Mouse (Mus musculus): ENCODE data around the gene Agr2. TPM values are rescaled to one million over a fixed set of nuclear protein-coding genes. Genes with fewer than 3 reads are reported as not detected.

Gene Agr2
- polyA plus RNA-seq, 1 experiment from 2014 or later = 6.9 TPM

- no peak overlapping the region for H3K4me2 ChIP-seq (ENCODE audit: low read depth, low read length)
- no peak overlapping the region for H3K27ac ChIP-seq (ENCODE audit: low read length)
- no peaks in the 10 kb centered on the region for H3K27me3 ChIP-seq (ENCODE audit: control insufficient read depth, insufficient read depth, low read depth, low read length)
- peaks cover 5% of the 10 kb centered on the region; the same call in 1 of the 2 replicates for H3K36me3 ChIP-seq (ENCODE audit: control insufficient read depth, insufficient read depth, low read length)
- H3K4me1 ChIP-seq (replicated peaks; ENCODE audit: control insufficient read depth, insufficient read depth, low read length) = no peaks in the 10 kb centered on the region
- no peaks in the 10 kb centered on the region for H3K9me3 ChIP-seq (ENCODE audit: control insufficient read depth, low read length)
- 64% methylated on average over 2 of the region's 2 CpGs for WGBS
- no peak overlapping the region for H3K4me3 ChIP-seq (ENCODE audit: low read length)
- ATAC-seq (ENCODE audit: low read depth) = no peak
- H3K9ac ChIP-seq (ENCODE audit: low read length) = no peak overlapping the region
Observed at GRCm38 (mm10) chr12:36017791-36018190, 25.1 kb downstream of the Agr2 start.

DNA sequence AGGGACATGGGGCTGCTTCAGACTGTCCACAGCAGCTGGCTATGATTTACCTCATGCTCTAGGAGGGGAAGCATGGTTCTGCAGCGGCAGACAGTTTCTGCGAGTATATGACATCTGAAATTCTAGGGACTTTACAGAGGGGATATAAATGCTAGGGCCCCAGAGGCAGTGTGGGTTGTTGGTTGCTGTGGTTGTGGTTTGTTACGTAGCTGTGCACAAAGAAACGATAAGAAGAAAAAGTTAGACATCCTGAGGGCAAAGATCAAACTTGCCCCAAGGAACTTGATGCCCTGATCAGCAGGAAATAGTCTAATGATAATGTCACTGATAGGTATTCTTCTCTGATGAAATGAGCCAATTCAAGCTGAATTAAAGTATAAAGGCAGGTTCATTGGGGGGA lies 26.9 kb downstream of the Agr2 start:
- no peaks in the 10 kb centered on the region for H3K27me3 ChIP-seq (ENCODE audit: control insufficient read depth, insufficient read depth, low read depth, low read length)
- no peaks in the 10 kb centered on the region for H3K9me3 ChIP-seq (ENCODE audit: control insufficient read depth, low read length)
- no peak overlapping the region for H3K4me2 ChIP-seq (ENCODE audit: low read depth, low read length)
- H3K4me3 ChIP-seq (ENCODE audit: low read length) = no peak overlapping the region
- H3K27ac ChIP-seq (ENCODE audit: low read length) = no peak overlapping the region
- no peak for ATAC-seq (ENCODE audit: low read depth)
- WGBS = 86% methylated on average over 4 of the region's 4 CpGs
- H3K4me1 ChIP-seq (replicated peaks; ENCODE audit: control insufficient read depth, insufficient read depth, low read length) = no peaks in the 10 kb centered on the region
- H3K36me3 ChIP-seq (ENCODE audit: control insufficient read depth, insufficient read depth, low read length) = peaks cover 5% of the 10 kb centered on the region; the same call in 1 of the 2 replicates
- no peak overlapping the region for H3K9ac ChIP-seq (ENCODE audit: low read length)

DNA sequence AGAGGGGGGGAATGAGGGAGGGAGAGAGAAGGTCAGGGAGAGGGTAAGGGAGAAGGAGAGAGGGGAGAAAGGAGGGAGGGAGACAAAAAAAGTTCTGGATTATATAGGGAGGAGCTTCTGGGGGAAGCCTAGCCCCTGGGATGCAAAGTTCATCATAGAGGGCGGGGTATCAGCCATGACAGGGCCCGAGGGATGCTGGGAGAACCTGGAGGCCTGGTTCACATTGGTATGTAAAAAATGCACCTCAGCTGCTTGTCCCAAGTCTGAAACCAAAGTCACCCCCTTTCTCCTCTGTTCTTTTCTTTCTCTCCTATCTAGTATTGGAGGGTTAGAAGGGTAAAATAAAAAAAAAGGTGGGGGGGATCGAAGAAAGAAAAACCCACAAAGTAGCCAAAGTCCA lies 27.4 kb downstream of the Agr2 start:
- Histone ChIP-seq H3K9ac (ENCODE audit: low read length) (no peak overlapping the region), H3K4me2 (ENCODE audit: low read depth, low read length) (no peak overlapping the region), H3K4me3 (ENCODE audit: low read length) (no peak overlapping the region), H3K4me1 (replicated peaks; ENCODE audit: control insufficient read depth, insufficient read depth, low read length) (no peaks in the 10 kb centered on the region), H3K9me3 (ENCODE audit: control insufficient read depth, low read length) (no peaks in the 10 kb centered on the region), H3K27ac (ENCODE audit: low read length) (no peak overlapping the region), H3K27me3 (ENCODE audit: control insufficient read depth, insufficient read depth, low read depth, low read length) (no peaks in the 10 kb centered on the region), H3K36me3 (ENCODE audit: control insufficient read depth, insufficient read depth, low read length) (peaks cover 5% of the 10 kb centered on the region; the same call in 1 of the 2 replicates)
- no peak for ATAC-seq (ENCODE audit: low read depth)
- WGBS = 86% methylated on average over 3 of the region's 3 CpGs

- 98% methylated on average over 2 of the region's 2 CpGs for WGBS
- Histone ChIP-seq H3K27ac (ENCODE audit: low read length) (no peak overlapping the region), H3K4me2 (ENCODE audit: low read depth, low read length) (no peak overlapping the region), H3K4me3 (ENCODE audit: low read length) (no peak overlapping the region), H3K36me3 (ENCODE audit: control insufficient read depth, insufficient read depth, low read length) (peaks cover 5% of the 10 kb centered on the region; the same call in 1 of the 2 replicates), H3K9ac (ENCODE audit: low read length) (no peak overlapping the region), H3K4me1 (replicated peaks; ENCODE audit: control insufficient read depth, insufficient read depth, low read length) (no peaks in the 10 kb centered on the region), H3K27me3 (ENCODE audit: control insufficient read depth, insufficient read depth, low read depth, low read length) (no peaks in the 10 kb centered on the region), H3K9me3 (ENCODE audit: control insufficient read depth, low read length) (no peaks in the 10 kb centered on the region)
- no peak for ATAC-seq (ENCODE audit: low read depth)
Observed at GRCm38 (mm10) chr12:36020710-36021109, 28.0 kb downstream of the Agr2 start.

GRCm38 (mm10) chr12:36026126-36026525 lies 33.4 kb downstream of the Agr2 start:
- ATAC-seq (ENCODE audit: low read depth) = no peak
- WGBS = 92% methylated on average over 4 of the region's 4 CpGs

DNA sequence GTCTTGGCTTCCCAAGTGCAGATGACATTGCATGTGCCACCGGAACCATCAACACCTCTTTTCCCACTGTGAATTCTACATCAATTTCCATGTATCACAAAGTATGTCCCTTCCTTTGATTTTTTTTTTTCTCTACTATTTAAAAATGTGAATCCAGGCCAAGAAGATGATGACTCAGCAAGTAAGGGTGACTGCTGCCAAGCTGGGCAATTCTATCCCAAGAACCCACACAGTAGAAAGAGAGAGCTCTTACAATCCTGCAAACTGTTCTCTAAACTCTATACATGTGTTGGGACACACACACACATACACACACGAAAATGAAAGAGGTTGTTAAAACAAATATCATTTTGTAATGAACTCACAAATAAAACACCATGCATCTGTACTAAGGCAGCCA lies 34.5 kb downstream of the Agr2 start:
- Histone ChIP-seq H3K4me2 (ENCODE audit: low read depth, low read length) (no peak overlapping the region), H3K4me1 (replicated peaks; ENCODE audit: control insufficient read depth, insufficient read depth, low read length) (peaks cover 15% of the 10 kb centered on the region), H3K4me3 (ENCODE audit: low read length) (no peak overlapping the region), H3K27me3 (ENCODE audit: control insufficient read depth, insufficient read depth, low read depth, low read length) (no peaks in the 10 kb centered on the region), H3K9me3 (ENCODE audit: control insufficient read depth, low read length) (no peaks in the 10 kb centered on the region), H3K9ac (ENCODE audit: low read length) (no peak overlapping the region), H3K36me3 (ENCODE audit: control insufficient read depth, insufficient read depth, low read length) (no peaks in the 10 kb centered on the region), H3K27ac (ENCODE audit: low read length) (no peak overlapping the region)
- 76% methylated on average over 2 of the region's 2 CpGs for WGBS
- ATAC-seq (ENCODE audit: low read depth) = no peak

More at GRCm38 (mm10) chr12:36026126-36026525, 33.4 kb downstream of the Agr2 start:
- Histone ChIP-seq H3K9me3 (ENCODE audit: control insufficient read depth, low read length) (no peaks in the 10 kb centered on the region), H3K9ac (ENCODE audit: low read length) (no peak overlapping the region), H3K4me2 (ENCODE audit: low read depth, low read length) (no peak overlapping the region), H3K4me3 (ENCODE audit: low read length) (no peak overlapping the region), H3K27ac (ENCODE audit: low read length) (no peak overlapping the region), H3K4me1 (replicated peaks; ENCODE audit: control insufficient read depth, insufficient read depth, low read length) (peaks cover 12% of the 10 kb centered on the region), H3K36me3 (ENCODE audit: control insufficient read depth, insufficient read depth, low read length) (no peaks in the 10 kb centered on the region), H3K27me3 (ENCODE audit: control insufficient read depth, insufficient read depth, low read depth, low read length) (no peaks in the 10 kb centered on the region)

- ATAC-seq (ENCODE audit: low read depth) = peak; percentile 68
- no peaks in the 10 kb centered on the region for H3K27me3 ChIP-seq (ENCODE audit: control insufficient read depth, insufficient read depth, low read depth, low read length)
- no peaks in the 10 kb centered on the region for H3K9me3 ChIP-seq (ENCODE audit: control insufficient read depth, low read length)
- 0 out of 2 replicates have a peak, but pooled peaks cover 2% of the 10 kb centered on the region for H3K36me3 ChIP-seq (ENCODE audit: control insufficient read depth, insufficient read depth, low read length)
- peaks cover 15% of the 10 kb centered on the region for H3K4me1 ChIP-seq (replicated peaks; ENCODE audit: control insufficient read depth, insufficient read depth, low read length)
- H3K9ac ChIP-seq (ENCODE audit: low read length) = no peak overlapping the region
- H3K27ac ChIP-seq (ENCODE audit: low read length) = peak overlapping the region; percentile 18
- H3K4me3 ChIP-seq (ENCODE audit: low read length) = no peak overlapping the region
- H3K4me2 ChIP-seq (ENCODE audit: low read depth, low read length) = no peak overlapping the region
- WGBS = 37% methylated on average over 5 of the region's 5 CpGs
Observed at GRCm38 (mm10) chr12:36028968-36029645, 36.4 kb downstream of the Agr2 start.

DNA sequence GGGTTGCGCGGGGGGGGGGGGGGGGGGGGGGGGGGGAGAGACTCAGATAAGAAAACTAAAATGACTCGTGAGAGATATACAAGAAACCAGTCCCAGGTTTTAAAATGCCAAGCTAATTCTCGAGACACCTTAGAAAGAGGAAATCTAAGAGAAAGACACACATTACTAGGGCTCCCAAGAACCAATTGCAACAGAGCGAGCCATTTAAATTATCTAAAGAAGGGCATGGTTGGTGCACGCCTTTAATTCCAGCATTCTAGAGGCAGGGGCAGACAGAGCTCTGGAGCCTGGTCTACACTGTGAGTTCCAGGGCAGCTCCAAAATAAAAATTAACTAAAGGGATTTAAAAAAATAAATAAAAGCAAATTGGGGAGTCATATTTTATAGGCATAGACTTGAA lies 37.0 kb downstream of the Agr2 start:
- no peak overlapping the region for H3K4me2 ChIP-seq (ENCODE audit: low read depth, low read length)
- no peak overlapping the region for H3K9ac ChIP-seq (ENCODE audit: low read length)
- ATAC-seq (ENCODE audit: low read depth) = no peak
- 48% methylated on average over 4 of the region's 6 CpGs for WGBS
- H3K4me1 ChIP-seq (replicated peaks; ENCODE audit: control insufficient read depth, insufficient read depth, low read length) = peaks cover 15% of the 10 kb centered on the region
- H3K27me3 ChIP-seq (ENCODE audit: control insufficient read depth, insufficient read depth, low read depth, low read length) = no peaks in the 10 kb centered on the region
- peak overlapping the region; percentile 18 for H3K27ac ChIP-seq (ENCODE audit: low read length)
- H3K36me3 ChIP-seq (ENCODE audit: control insufficient read depth, insufficient read depth, low read length) = 0 out of 2 replicates have a peak, but pooled peaks cover 2% of the 10 kb centered on the region
- H3K4me3 ChIP-seq (ENCODE audit: low read length) = no peak overlapping the region
- H3K9me3 ChIP-seq (ENCODE audit: control insufficient read depth, low read length) = no peaks in the 10 kb centered on the region

- 52% methylated on average over 12 of the region's 12 CpGs for WGBS
- Histone ChIP-seq H3K9me3 (ENCODE audit: control insufficient read depth, low read length) (no peaks in the 10 kb centered on the region), H3K9ac (ENCODE audit: low read length) (no peak overlapping the region), H3K4me2 (ENCODE audit: low read depth, low read length) (peak overlapping the region; percentile 25), H3K36me3 (ENCODE audit: control insufficient read depth, insufficient read depth, low read length) (0 out of 2 replicates have a peak, but pooled peaks cover 2% of the 10 kb centered on the region), H3K4me1 (replicated peaks; ENCODE audit: control insufficient read depth, insufficient read depth, low read length) (peaks cover 15% of the 10 kb centered on the region), H3K27ac (ENCODE audit: low read length) (peak overlapping the region; percentile 73), H3K4me3 (ENCODE audit: low read length) (no peak overlapping the region), H3K27me3 (ENCODE audit: control insufficient read depth, insufficient read depth, low read depth, low read length) (no peaks in the 10 kb centered on the region)
- ATAC-seq (ENCODE audit: low read depth) = peak; percentile 73
Observed at GRCm38 (mm10) chr12:36030660-36031363, 38.1 kb downstream of the Agr2 start.

All from lung, embryonic 16.5 days (tissue).